8 mouse cellular contexts compared by ENCODE assay signal in genomic region chr5:5845805-5846496, GRCm38 (mm10).
DNase-seq lines count a peak whose midpoint lies in the region; ATAC-seq and TF ChIP-seq lines count a peak whose summit lies in the region.

No protein-coding gene starts in this region.

- H3K4me3 ChIP-seq in kidney, embryonic 16.5 days (ENCODE audit: low read length), result no peak overlapping the region
- H3K4me3 ChIP-seq in ES-E14 (ENCODE audit: insufficient read depth in 1 of 2, low read depth in 1 of 2, low read length in 2 of 2, poor library complexity in 1 of 2, severe bottlenecking in 1 of 2), result no peak overlapping the region

- H3K4me1 ChIP-seq in kidney, embryonic 16.5 days (ENCODE audit: insufficient read depth, low read length), result no peaks in the 10 kb centered on the region
- no peaks in the 10 kb centered on the region for H3K4me1 ChIP-seq in ES-E14 (ENCODE audit: control insufficient read depth in 2 of 2, insufficient read depth in 2 of 2, low read length in 2 of 2, poor library complexity in 1 of 2)

- H3K4me2 ChIP-seq in kidney, embryonic 16.5 days (replicated peaks; ENCODE audit: low read depth, low read length), result no peak overlapping the region

- no peaks in the 10 kb centered on the region for H3K9me3 ChIP-seq in kidney, embryonic 16.5 days (ENCODE audit: low read length)
- no peaks in the 10 kb centered on the region for H3K9me3 ChIP-seq in ES-E14 (ENCODE audit: control insufficient read depth, insufficient read depth, low read depth, low read length)

- peak; percentile 15; the same call in 1 of the 2 replicates for ATAC-seq in kidney, embryonic 16.5 days (ENCODE audit: low FRiP score, low TSS enrichment)
- no peak for ATAC-seq in megakaryocyte, adult 5-6 weeks (ENCODE audit: poor library complexity, severe bottlenecking)

- DNase-seq in kidney, adult 8-10 months, result no peak
- DNase-seq in ES-E14 (ENCODE audit: low read depth, low spot score), result peak; percentile 20
- peak; percentile 58 for DNase-seq in embryo, embryonic 10 days (ENCODE audit: low spot score)
- DNase-seq in mesoderm, embryonic 11.5 days (ENCODE audit: low read depth, low spot score), result peak; percentile 62
- no peak for DNase-seq in right cerebral cortex, postnatal 4 days
- no peak for DNase-seq in ovary, postnatal 36 days (ENCODE audit: low spot score)

- H3K36me3 ChIP-seq in kidney, embryonic 16.5 days (ENCODE audit: insufficient read depth, low read length), result no peaks in the 10 kb centered on the region
- H3K36me3 ChIP-seq in ES-E14 (ENCODE audit: control insufficient read depth, insufficient read depth, low read length, poor library complexity, severe bottlenecking), result no peaks in the 10 kb centered on the region

- no peaks in the 10 kb centered on the region for H3K27me3 ChIP-seq in kidney, embryonic 16.5 days (ENCODE audit: insufficient read depth, low read length)

- no peak overlapping the region for H3K9ac ChIP-seq in kidney, embryonic 16.5 days (replicated peaks; ENCODE audit: low read length)
- no peak overlapping the region for H3K9ac ChIP-seq in ES-E14 (ENCODE audit: insufficient read depth, low read depth, low read length, poor library complexity, severe bottlenecking)

- in situ Hi-C loops in ES-E14 (cut with MboI; ENCODE audit: low sequenced_read_pairs in 2 of 2, unreplicated experiment in 2 of 2), result no loop called here

- no peak overlapping the region for H3K27ac ChIP-seq in kidney, embryonic 16.5 days (ENCODE audit: low read length)
- H3K27ac ChIP-seq in ES-E14 (ENCODE audit: insufficient read depth, low read depth, low read length, poor library complexity, severe bottlenecking), result no peak overlapping the region

- 53% methylated on average over 9 of the region's 9 CpGs for WGBS in kidney, embryonic 16.5 days

TF ChIP-seq in ES-E14, 5 proteins besides CTCF, POLR2A, EP300 and RAD21:
- TF ChIP-seq ZNF384 (IDR thresholded peaks at IDR 0.05; ENCODE audit: low read depth, low read length) (no peak), MAFK (IDR thresholded peaks at IDR 0.05; ENCODE audit: insufficient read depth, low read depth, low read length) (no peak), ZC3H11A (IDR thresholded peaks at IDR 0.05; ENCODE audit: borderline replicate concordance, low read depth, low read length) (no peak)

Comparison
In these comparisons a context has a peak if more than half of its experiments do, and no peak if none do; other contexts are left out.
1. DNase-seq: peak in ES-E14 (single experiment), embryo, embryonic 10 days (single experiment) and mesoderm, embryonic 11.5 days (single experiment); none in kidney, adult 8-10 months (0 of 2), right cerebral cortex, postnatal 4 days (single experiment) and ovary, postnatal 36 days (single experiment).